Mouse (Mus musculus): ENCODE results near the gene Tmem229a. TPM values are rescaled to one million over a fixed set of nuclear protein-coding genes. Genes with fewer than 3 reads are reported as not detected.

The Tmem229a gene
- total RNA-seq, 1 experiment from 2014 or later: 0.27 TPM

Other genes starting within 250 kb of the Tmem229a start
- not detected in 2 replicates for gene Hyal6, start 223.1 kb downstream of the Tmem229a start, total RNA-seq (2021)
- not detected in 2 replicates for gene Hyal4, start 208.0 kb downstream of the Tmem229a start, total RNA-seq (2021)
- not detected in 2 replicates for gene Spam1, start 165.1 kb downstream of the Tmem229a start, total RNA-seq (2021)
- not detected in 2 replicates for gene Hyal5, start 98.3 kb downstream of the Tmem229a start, total RNA-seq (2021)

Measured in adrenal gland, postnatal 25 days (tissue).